Mouse (Mus musculus) cerebellum, adult 18-20 months (tissue): ENCODE data around the gene Camta1.
"Not testable (repeated sequence)": the region's sequence is repeated elsewhere in the genome, so short reads cannot be mapped to it uniquely, and the experiment has no call there.

Experiments used
- DNase-seq, 2 experiments: peaks; one replicate each; pipeline ENCODE4 v3.0.0; 2021

The Camta1 gene

DNA sequence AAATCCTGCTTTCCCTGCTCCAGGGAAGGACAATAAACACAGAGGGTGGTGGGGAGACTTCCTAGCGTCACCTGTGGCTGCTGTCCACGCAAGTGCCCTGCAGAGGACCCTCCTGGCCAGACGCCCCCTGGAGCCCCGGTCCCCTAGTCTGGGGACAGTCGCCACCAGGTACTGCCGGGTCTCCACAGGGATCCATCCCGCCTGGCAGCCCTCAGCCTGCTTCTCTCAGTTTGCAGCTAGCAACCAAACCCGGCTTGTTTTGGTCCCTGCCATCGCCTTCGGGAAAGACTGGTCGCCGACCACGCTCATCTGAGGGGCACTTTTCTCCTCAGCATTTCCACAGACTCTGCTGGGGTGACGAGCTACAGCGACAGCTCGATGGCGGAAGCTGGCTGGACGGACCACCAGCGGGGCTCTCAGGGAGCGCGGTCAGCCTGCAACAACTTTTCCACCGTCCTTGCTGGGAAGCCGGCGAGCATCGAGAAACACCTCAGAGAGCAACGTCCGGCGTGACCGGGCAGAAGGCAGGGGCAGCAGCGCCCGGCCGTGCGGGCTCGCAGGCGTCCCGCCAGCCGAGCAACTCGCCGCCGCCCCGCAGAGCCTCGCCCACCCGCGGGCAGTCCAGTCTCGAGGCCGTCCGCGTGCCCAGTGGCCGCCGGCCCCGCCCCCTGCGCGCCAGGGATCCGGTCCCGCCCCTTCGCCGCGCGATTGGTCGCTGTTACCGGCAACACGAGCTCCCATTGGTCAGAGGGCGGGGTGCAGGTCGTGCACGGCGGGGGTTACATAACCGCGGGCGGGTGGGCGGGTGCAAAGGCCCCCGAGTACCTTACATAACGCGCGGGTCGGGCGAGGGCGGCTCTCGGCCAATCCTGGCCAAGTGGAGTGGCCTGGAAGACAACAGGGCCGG lies 817.4 kb downstream of the Camta1 start, which contains the start of gene Per3:
Gene Per3, minus strand, starts transcription at position 629 of the 907 bp plus-strand sequence.
- DNase-seq = peak; percentile 98 to 100

DNA sequence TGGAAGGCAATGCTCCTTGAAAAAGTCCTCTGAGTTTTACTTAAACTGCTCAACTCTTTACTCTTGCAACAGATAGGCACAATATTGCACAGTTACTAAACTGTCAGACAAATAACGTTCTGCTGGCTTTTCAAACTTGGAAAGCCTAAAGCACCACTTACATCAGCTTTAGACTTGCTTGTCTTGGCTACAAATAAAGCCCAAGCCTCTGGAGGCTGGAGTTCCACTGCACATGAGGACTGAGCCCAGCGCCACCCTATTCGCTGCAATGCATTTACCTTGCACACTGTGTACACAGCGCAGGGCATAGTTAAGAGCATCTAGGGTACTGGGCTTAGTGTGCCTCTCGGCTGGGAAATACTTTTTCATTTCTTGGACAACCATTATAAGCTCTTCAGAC lies 818.4 kb downstream of the Camta1 start:
- peak; percentile 45 to 46 for DNase-seq

DNA sequence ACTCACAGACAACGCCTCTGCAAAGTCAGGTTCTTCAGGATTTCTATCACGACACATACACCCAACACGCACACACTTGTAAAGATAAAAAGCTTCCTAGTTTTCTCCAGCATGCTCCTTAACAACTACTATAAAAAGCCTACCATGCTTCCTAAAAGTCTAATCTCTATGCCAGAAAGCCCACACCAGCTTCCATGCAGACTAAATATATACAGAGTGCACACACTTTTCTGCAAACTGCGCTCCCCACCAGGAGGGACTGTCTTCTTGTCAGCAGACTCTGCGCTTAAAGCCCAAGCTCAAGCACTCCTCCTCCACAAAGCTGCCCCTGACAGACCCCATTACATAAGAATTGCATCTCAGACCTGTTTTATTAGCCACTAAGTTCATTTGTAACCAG lies 820.2 kb downstream of the Camta1 start:
- no peak for DNase-seq

DNA sequence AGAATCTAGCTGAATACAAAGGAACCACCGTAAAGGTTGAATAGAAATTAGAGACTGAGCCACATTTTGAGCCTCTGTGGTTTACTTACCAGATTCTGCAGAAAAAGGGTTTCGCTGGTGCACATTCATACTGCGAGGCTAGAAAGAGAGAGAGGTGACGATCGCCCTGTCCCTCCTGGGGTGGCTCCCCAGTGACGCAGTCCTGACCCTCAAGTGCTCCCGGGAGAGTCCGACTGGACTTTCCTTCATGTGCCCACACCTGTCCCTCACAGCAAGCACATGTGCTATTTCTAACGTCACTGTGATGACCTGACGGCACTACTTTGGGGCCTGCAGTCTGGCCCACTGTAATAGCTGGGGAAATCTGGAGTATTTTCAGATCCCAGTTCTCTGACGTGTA lies 823.9 kb downstream of the Camta1 start:
- no peak for DNase-seq

DNA sequence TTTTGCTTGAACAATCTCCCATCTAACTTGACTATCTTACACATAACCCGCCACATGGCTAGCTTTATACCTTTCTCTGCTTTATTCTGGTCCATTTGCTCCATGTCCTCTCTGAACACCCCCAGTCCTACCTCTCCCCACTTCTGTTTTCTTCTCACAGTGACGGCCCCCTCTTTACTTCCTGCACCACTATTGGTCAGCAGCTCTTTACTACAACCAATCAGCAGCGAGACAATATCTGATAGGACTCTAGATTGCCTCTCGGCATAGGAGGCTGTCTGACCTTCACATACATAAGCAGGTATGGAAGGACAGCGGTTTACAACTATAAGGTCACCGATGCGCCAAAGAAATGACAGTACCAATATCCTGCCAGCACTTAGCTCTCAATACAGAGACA lies 825.2 kb downstream of the Camta1 start:
- DNase-seq = no peak

DNA sequence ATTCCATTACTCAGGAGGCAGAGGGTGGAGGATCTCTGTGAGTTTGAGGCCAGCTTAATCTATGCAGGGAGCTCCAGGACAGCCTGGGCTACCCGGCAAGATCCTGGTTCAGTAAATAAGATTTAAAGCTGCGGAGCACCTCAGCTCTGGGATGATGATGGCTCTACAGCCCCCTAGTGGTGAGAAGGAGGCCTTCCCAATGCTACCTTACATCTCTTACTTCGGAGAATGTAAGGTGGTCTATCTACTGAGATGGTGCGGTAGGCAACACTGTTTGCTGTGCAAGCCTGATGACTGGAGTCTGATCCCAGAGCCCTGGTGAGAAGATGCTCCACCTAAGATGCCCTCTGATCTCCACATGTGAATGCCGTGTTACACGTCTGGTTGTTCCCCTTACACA lies 834.7 kb downstream of the Camta1 start:
- peak; percentile 50 to 54 for DNase-seq

DNA sequence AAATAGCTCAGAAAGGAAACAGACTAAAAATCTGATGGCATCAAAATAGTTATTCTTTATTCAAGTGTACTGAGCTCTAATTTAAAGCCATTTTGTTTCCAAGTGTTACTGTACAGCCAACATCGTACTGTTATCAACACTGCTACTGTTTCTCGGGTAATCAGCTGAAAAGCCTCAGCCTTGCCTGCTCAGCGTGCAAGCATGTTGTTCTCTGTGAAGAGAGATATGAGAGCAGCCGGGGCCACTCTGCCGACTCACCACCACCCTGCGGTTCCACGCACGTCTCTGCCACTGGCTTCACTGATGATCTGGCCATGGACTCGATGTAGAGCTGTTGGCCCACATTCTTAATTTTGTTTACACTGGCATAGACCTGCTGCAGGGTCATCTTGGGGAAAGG lies 837.5 kb downstream of the Camta1 start:
- no peak for DNase-seq

DNA sequence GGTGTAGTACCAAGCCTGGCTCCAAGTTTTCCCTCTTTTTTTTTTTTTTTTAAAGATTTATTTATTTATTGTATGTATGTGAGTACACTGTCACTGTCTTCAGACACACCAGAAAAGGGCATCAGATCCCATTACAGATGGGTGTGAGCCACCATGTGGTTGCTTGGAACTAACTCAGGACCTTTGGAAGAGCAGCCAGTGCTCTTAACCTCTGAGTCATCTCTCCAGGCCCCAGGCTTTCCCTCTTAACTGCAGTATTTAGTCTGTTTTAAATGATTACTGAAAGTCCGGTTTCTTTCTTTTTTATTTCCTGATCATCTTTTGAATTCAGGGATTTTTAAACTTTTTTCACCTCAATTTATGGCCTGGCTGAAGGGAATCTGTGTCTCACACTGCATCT lies 844.3 kb downstream of the Camta1 start:
- DNase-seq = not testable (repeated sequence)

DNA sequence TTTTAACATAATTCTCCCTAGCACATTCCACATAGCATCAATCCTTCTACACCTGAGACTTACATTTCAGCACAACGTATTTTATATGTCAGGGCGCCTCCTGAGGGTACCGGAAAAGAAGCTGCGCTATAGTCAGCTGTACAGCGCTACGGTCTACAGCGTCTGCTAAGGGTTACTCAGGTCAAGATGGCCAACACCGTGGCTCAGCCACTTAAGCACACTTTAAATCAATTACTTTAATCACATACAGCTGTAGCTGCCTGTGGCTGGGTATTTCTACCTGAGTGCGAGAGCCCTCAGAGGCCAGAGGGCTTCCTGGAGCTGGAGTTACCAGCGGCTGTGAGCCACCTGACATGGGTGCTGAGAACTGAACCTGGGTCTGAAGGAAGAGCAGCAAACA lies 845.7 kb downstream of the Camta1 start:
- DNase-seq = no peak

DNA sequence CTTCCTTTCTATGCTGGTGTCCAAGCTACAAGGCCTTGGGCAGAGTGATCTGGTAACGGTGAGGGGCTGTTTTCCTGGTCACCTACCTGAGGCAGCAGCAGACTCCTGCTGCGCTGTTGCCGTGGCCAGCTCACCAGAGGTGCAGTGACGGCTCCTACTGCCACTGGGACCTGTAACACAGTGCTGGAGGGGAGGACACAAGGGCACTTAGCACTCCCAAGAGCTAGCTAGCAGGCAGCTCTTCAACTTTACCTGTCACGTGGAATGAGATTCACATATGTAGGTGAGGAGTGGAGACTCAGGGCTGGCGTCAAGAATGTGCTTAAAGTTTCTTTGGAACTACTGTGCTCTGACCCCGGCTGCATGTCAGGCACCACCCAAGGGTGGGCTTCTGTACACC lies 851.4 kb downstream of the Camta1 start:
- no peak for DNase-seq

DNA sequence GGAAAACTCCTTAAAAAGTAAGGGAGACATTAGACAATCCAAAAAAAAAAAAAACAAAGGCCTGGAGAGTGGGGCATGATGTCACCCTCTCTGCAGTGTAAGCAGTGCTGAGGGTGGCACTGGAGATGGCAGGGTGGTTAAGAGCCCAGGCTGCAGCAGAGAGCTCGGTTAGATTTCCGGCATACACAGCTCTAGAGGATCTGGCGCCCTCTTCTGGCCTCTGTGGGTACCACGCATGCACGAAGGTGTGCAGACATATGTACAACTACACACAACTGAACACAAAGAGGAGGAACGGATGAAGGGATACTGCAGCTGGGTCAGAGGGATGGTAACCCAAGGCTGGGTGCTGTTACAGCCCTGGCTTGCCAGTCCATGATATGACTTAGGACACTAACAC lies 854.7 kb downstream of the Camta1 start:
- peak in 1 of 2 experiments; percentile 17 for DNase-seq

DNA sequence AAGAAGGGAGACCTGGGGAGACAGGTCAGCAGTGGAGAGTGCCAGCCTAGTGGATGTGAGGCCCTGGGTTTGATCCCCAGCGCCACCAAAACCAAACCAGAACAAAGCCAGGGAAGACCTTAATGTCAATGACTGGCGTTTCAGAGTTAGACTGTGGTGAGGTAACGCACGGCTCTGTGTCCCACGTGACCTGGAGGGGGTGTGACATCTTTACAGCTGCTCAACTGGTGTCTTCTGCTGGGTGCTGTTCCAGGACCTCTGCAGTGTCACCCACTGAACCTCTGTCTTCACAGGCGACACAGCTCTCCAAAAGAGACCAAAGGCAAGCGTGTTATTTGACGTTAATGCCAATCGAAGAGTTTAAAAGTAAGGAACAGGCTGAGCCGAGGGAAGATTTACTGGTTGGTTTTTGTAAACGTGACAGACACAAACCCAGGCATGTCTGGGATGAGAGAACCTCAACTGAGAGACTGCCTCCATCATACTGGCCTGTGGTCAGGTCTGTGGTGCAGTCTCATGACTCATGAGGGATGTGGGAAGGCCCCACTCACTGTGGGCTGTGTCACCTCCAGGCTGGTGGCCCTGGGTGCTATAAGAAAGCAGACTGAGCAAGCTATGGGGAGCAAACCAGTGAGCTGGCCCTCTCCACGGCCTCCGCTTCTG lies 855.9 kb downstream of the Camta1 start:
- no peak for DNase-seq

DNA sequence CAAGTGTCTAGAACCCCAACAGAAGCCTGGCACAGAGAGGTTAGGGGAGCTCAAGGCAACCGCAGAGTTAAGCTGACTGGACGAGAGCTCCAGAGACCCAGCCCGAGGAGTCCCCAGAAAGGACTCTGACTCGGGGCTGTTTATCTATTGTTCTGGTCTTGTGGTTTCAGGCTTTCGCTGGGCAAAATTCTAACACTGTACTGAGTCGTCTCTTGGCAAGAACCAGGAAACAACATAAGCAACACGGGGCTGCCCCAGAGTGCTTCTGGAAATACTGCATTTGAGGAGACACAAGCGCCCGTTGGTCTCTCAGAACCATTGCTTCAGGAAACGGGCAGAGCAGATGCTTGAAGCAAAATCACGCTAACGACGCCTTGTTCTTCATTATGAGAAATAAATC lies 860.3 kb downstream of the Camta1 start:
- no peak for DNase-seq

DNA sequence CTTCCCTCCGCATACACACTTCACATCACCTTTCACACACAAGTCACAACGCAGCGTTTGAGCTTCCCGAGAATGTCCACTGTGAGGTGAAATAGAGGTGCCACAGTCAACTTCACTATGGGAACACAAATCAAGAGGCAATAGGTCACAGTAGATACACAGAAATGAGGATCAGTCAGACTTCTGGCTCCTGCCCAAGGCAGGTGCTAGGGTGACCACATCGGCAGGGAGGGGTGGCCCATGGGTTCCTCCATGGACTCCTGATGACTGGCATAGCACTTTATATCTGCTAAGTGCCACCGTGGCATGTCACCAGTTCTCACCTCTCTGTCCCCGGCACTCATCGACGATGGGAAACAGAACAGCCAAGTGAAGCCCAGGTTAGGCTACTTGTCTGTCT lies 863.0 kb downstream of the Camta1 start:
- no peak for DNase-seq

DNA sequence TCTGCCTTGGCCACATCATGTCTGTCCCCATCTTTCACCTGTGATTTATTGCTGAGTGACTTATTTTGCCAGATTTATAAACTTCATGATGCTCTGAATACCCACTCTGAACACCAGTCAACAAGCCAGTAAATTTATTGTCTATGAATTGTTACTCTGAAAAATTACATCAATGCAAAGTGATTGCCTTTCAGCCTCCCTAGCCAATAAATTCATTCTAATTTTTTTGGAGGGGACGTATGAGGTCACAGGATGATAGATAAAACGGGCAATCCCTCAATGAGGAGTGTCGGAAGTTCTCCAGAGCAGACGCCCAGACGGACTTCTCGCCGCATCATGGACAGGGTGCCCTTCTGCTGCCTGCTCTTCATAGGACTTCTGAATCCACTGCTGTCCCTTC lies 864.9 kb downstream of the Camta1 start, which contains the start of gene Uts2:
Gene Uts2, plus strand, starts transcription at position 301 of the 400 bp plus-strand sequence.
- DNase-seq = no peak

DNA sequence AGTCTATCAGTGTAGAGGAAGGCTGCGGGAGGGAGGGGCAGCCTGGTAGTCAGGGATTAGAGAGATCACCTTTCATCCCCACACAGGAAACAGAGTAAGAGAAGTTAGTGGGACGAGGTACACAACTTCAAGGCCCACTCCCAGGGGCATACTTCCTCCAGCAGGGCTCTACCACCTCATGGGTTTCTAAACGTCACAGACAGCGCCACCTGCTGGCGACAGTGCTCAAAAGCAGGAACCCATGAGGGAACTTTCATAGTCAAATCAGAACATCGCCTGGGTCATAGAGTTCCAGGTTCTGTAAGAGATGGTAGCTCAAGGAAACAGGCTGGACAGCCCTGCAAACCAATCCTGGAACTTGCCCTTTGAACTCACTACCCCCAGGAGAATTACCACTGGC lies 871.5 kb downstream of the Camta1 start:
- no peak for DNase-seq

DNA sequence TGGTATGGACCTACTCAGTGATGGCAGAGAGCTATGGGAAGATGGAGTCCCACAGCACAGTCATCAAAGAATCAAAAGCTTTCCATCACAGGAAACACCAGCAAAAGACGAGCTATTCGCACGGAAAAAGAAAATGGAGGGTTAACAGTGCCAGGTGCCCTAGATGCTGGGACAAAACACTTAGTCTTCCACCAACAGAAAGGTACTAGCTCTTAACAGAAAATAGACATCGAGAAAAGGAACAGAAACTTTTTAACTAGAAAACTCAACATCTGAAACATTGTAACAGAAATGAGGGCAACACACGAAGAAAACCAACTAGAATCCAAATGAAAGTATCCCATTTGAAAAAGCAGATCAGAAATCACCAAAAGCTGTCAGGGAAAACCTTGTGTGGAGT lies 881.5 kb downstream of the Camta1 start:
- no peak for DNase-seq

DNA sequence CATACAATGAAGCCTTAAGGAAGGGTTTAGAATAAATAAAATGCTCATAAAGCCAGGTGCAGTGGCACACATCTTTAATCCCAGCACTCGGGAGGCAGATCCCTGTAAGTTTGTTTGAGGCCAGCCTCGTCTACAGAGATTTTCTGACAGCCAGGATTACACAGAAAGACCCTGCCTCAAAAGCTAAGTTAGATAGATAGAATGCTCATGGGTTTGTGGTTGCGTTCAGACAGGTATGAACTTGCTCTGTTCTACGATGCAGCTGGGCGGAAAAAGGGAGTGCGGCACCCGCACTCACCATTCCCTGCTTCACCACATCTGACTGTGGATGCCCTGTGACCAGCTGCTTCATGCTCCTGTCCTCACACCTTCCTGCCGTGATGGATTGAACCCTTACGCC lies 882.2 kb downstream of the Camta1 start:
- no peak for DNase-seq

DNA sequence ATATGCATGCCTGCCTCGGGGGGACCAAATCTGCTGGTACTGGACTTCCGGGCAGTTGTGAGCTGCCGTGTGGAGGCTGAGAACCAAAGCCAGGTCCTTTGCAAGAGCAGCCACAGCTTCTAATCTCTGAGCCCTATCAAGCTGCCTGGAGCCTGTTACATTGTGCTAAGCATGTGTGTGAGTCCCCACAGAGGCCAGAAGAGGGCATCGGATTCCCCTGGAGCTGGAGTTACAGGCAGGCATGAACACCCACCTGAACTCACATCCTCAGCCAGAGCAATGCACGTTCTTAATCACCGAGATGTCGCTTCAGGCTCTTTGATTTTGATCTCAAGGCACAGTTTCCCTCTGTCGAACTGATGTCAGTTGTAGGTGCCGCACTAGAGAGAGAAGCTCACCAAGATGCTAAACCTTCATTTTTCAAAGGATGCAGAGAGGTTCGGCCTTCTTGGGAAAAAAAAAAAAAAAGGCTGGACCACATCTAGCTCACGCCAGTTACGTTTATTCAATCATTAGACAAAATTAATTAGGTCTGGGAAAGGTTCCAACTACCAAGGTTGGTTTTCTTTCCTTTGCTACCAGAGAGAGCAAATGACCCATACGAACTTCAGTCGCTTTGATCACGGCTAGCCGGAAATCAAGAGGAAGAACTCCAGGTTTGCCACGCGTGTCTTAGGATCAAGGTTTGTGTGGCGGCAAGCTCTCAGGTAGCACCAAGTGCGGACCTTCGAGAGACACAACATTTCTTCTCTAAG lies 883.3 kb downstream of the Camta1 start:
- no peak for DNase-seq

DNA sequence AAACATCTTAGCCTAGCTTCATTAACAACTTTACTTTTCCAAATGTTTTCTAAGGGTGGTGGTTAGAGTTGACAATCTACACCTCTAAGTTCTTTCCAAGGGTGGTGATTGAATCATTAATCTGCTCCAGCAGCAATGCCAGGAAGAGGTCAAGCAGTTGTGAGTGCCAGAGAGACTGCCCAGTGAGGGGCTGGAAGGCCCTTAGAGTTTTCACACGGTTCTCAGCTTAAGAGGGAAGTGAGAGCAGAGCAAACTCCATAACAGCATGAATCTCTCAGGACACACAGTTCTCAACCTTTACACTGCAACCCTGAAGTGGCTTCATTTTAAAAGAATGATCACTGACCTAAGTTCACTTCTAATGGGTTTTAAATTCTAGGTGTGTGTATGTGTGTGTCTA lies 886.5 kb downstream of the Camta1 start:
- DNase-seq = no peak

DNA sequence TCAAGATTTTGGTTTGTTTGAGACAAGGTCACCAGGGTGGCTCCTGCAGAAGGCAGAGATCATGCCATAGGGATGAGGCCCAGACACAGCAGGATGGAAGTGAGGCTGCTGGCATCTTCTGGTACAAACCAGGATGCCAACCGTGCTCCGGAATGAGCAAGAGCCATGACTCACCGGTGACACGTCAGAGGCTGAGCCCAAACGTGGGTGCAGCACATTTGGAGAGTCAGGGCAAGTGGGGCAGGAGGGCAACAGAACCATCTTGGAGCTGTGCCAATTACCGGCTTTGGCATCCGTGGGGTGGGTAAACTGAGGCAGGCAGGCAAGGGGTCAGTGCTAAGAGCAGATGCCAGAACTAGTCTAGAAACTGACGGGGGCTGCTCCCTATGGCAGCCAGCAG lies 888.4 kb downstream of the Camta1 start:
- DNase-seq = no peak

DNA sequence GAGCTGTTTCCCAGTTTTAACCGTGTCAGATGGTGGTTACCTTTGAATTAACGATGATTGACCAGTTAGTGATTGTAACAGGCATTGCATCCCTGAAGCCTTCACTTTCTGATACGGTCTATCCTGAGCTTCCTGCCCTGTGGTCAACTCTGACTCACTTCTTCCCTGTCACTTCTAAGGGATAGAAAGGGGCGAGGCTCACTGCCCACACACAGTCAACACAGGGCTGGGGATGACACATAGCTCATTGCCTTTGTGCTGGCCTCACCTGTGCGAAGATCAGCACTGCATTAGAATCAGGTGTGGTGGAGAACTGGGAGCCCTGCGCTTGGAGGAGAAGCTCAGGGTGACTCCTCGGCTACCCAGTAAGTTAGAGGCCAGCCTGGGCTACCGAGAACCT lies 892.7 kb downstream of the Camta1 start:
- no peak for DNase-seq

DNA sequence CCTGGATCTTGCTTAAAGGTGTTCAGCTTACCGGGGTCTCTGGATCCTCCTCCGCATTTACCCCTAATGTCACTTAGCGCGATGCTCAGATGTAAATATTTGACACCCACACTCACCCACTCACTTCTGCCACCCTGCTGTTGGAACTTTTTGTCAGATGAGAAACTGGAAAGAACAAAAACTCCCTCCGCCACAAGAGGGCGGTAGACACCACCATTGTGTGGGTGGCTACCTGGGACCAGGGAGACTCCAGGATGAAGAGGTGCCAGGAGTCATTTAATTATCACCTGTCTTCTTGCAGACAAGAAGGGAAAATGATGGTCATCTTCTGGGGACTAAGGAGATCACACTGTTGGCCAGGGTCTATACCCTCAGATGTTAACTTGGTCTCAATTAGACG lies 895.1 kb downstream of the Camta1 start:
- DNase-seq = peak; percentile 64 to 66

DNA sequence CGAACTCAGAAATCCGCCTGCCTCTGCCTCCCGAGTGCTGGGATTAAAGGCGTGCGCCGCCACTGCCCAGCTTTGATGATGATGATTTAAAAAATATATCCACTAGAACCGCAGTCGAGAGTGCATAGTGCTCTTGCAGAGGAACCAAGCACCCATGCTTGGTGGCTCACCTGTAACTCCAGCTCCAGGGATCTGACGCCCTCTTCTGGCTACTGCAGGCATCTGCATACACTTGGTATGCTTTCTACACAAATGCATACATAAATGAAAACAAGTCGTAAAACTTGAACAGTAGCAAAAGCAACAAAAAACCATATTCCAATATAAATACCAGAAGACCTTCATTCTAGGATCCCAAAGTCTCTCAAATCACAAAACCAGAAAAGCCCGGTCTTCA lies 896.1 kb downstream of the Camta1 start:
- DNase-seq = no peak
